Mouse (Mus musculus): Measurements from ENCODE around the gene Frmd5. TPM values are rescaled to one million over a fixed set of nuclear protein-coding genes. Genes with fewer than 3 reads are reported as not detected.

Gene Frmd5
- total RNA-seq, 4 experiments from 2014 or later, result 72.7 to 177 (median 125) TPM

Other genes starting within 250 kb of the Frmd5 start
- 10 to 100 TPM; 40.2 to 70.6 (median 56.4) TPM for gene Casc4, start 59.9 kb upstream of the Frmd5 start, total RNA-seq (2022)
- 10 to 100 TPM; 24.5 to 30.8 (median 25.8) TPM for gene Ctdspl2, start 148.9 kb upstream of the Frmd5 start, total RNA-seq (2022)
- not detected for gene Mageb3, start 149.0 kb upstream of the Frmd5 start, total RNA-seq (2022)
- 10 to 100 TPM; 17.7 to 25.4 (median 18.6) TPM for gene Eif3j1, start 221.5 kb upstream of the Frmd5 start, total RNA-seq (2022)

Measured in adrenal gland, adult 8-10 months (tissue).